Mouse (Mus musculus) bone marrow, adult 2 months (tissue): Measurements from ENCODE around the gene Gbf1.

Experiments
- CTCF ChIP-seq: fragments of 200-500 bp; IDR thresholded peaks from 2 replicates; pipeline ENCODE4 v1.5.1; 2011; ENCODE audit warnings: low read length, control low read depth; ENCODE audit not compliant: control insufficient read depth, insufficient read depth
- POLR2A ChIP-seq: fragments of 200-500 bp; IDR thresholded peaks from 2 replicates; pipeline ENCODE4 v1.6.1; 2011; ENCODE audit warnings: low read depth, mild to moderate bottlenecking, control low read depth, low read length, borderline replicate concordance; ENCODE audit not compliant: control insufficient read depth

- TF ChIP-seq POLR2A (no peak), CTCF (no peak)
Measured at GRCm38 (mm10) chr19:46322144-46322995, 170.1 kb downstream of the Gbf1 start.
